Mouse (Mus musculus): ENCODE measurements around the gene Atp1b1. TPM values are rescaled to one million over a fixed set of nuclear protein-coding genes. Genes with fewer than 3 reads are reported as not detected.

Atp1b1 gene
- 18.7 and 18.9 TPM in 2 replicates for polyA plus RNA-seq (2012; ENCODE audit: insufficient read depth, insufficient read length, missing spikeins)

- peaks cover 3% of the 10 kb centered on the region for H3K4me1 ChIP-seq (ENCODE audit: control insufficient read depth, insufficient read depth, insufficient read length, low read length)
- no peak within 1 kb of the TSS for H3K27ac ChIP-seq (replicated peaks; ENCODE audit: low read depth, low read length)
- peak within 1 kb of the TSS; percentile 78 for H3K4me3 ChIP-seq (ENCODE audit: insufficient read depth, low read depth, low read length)
Measured at GRCm38 (mm10) chr1:164458245-164458613, at the start of gene Atp1b1. Gene Atp1b1, minus strand, starts transcription at chr1:164458355.

- no peak overlapping the region for H3K27ac ChIP-seq (replicated peaks; ENCODE audit: low read depth, low read length)
- 0 out of 2 replicates have a peak, but pooled peaks cover 2% of the 10 kb centered on the region for H3K4me1 ChIP-seq (ENCODE audit: control insufficient read depth, insufficient read depth, insufficient read length, low read length)
- H3K4me3 ChIP-seq (ENCODE audit: insufficient read depth, low read depth, low read length) = no peak overlapping the region
Measured at GRCm38 (mm10) chr1:164505096-164505495, 46.9 kb upstream of the Atp1b1 start.

- H3K27ac ChIP-seq (replicated peaks; ENCODE audit: low read depth, low read length) = no peak overlapping the region
- no peak overlapping the region for H3K4me3 ChIP-seq (ENCODE audit: insufficient read depth, low read depth, low read length)
- H3K4me1 ChIP-seq (ENCODE audit: control insufficient read depth, insufficient read depth, insufficient read length, low read length) = 0 out of 2 replicates have a peak, but pooled peaks cover 2% of the 10 kb centered on the region
Measured at GRCm38 (mm10) chr1:164503140-164503730, 45.1 kb upstream of the Atp1b1 start.

GRCm38 (mm10) chr1:164502231-164502630 lies 44.1 kb upstream of the Atp1b1 start:
- no peak overlapping the region for H3K27ac ChIP-seq (replicated peaks; ENCODE audit: low read depth, low read length)
- 0 out of 2 replicates have a peak, but pooled peaks cover 2% of the 10 kb centered on the region for H3K4me1 ChIP-seq (ENCODE audit: control insufficient read depth, insufficient read depth, insufficient read length, low read length)
- H3K4me3 ChIP-seq (ENCODE audit: insufficient read depth, low read depth, low read length) = no peak overlapping the region

GRCm38 (mm10) chr1:164494741-164495512 lies 36.8 kb upstream of the Atp1b1 start:
- H3K4me3 ChIP-seq (ENCODE audit: insufficient read depth, low read depth, low read length) = no peak overlapping the region
- H3K27ac ChIP-seq (replicated peaks; ENCODE audit: low read depth, low read length) = no peak overlapping the region
- H3K4me1 ChIP-seq (ENCODE audit: control insufficient read depth, insufficient read depth, insufficient read length, low read length) = no peaks in the 10 kb centered on the region

GRCm38 (mm10) chr1:164494215-164494614 lies 36.1 kb upstream of the Atp1b1 start:
- Histone ChIP-seq H3K4me3 (ENCODE audit: insufficient read depth, low read depth, low read length) (no peak overlapping the region), H3K4me1 (ENCODE audit: control insufficient read depth, insufficient read depth, insufficient read length, low read length) (no peaks in the 10 kb centered on the region), H3K27ac (replicated peaks; ENCODE audit: low read depth, low read length) (no peak overlapping the region)

- Histone ChIP-seq H3K27ac (replicated peaks; ENCODE audit: low read depth, low read length) (no peak overlapping the region), H3K4me3 (ENCODE audit: insufficient read depth, low read depth, low read length) (no peak overlapping the region), H3K4me1 (ENCODE audit: control insufficient read depth, insufficient read depth, insufficient read length, low read length) (no peaks in the 10 kb centered on the region)
Measured at GRCm38 (mm10) chr1:164493042-164493705, 35.0 kb upstream of the Atp1b1 start.

- no peaks in the 10 kb centered on the region for H3K4me1 ChIP-seq (ENCODE audit: control insufficient read depth, insufficient read depth, insufficient read length, low read length)
- H3K4me3 ChIP-seq (ENCODE audit: insufficient read depth, low read depth, low read length) = no peak overlapping the region
- no peak overlapping the region for H3K27ac ChIP-seq (replicated peaks; ENCODE audit: low read depth, low read length)
Measured at GRCm38 (mm10) chr1:164492476-164492875, 34.3 kb upstream of the Atp1b1 start.

GRCm38 (mm10) chr1:164489961-164490594 lies 31.9 kb upstream of the Atp1b1 start:
- Histone ChIP-seq H3K4me3 (ENCODE audit: insufficient read depth, low read depth, low read length) (no peak overlapping the region), H3K27ac (replicated peaks; ENCODE audit: low read depth, low read length) (no peak overlapping the region), H3K4me1 (ENCODE audit: control insufficient read depth, insufficient read depth, insufficient read length, low read length) (no peaks in the 10 kb centered on the region)

- no peak overlapping the region for H3K4me3 ChIP-seq (ENCODE audit: insufficient read depth, low read depth, low read length)
- H3K4me1 ChIP-seq (ENCODE audit: control insufficient read depth, insufficient read depth, insufficient read length, low read length) = no peaks in the 10 kb centered on the region
- H3K27ac ChIP-seq (replicated peaks; ENCODE audit: low read depth, low read length) = no peak overlapping the region
Measured at GRCm38 (mm10) chr1:164483728-164484127, 25.6 kb upstream of the Atp1b1 start.

GRCm38 (mm10) chr1:164482833-164483232 lies 24.7 kb upstream of the Atp1b1 start:
- H3K4me3 ChIP-seq (ENCODE audit: insufficient read depth, low read depth, low read length) = no peak overlapping the region
- H3K27ac ChIP-seq (replicated peaks; ENCODE audit: low read depth, low read length) = no peak overlapping the region
- no peaks in the 10 kb centered on the region for H3K4me1 ChIP-seq (ENCODE audit: control insufficient read depth, insufficient read depth, insufficient read length, low read length)

GRCm38 (mm10) chr1:164481645-164482354 lies 23.6 kb upstream of the Atp1b1 start:
- Histone ChIP-seq H3K4me1 (ENCODE audit: control insufficient read depth, insufficient read depth, insufficient read length, low read length) (no peaks in the 10 kb centered on the region), H3K4me3 (ENCODE audit: insufficient read depth, low read depth, low read length) (no peak overlapping the region), H3K27ac (replicated peaks; ENCODE audit: low read depth, low read length) (no peak overlapping the region)

GRCm38 (mm10) chr1:164480755-164481644 lies 22.8 kb upstream of the Atp1b1 start:
- H3K4me1 ChIP-seq (ENCODE audit: control insufficient read depth, insufficient read depth, insufficient read length, low read length) = no peaks in the 10 kb centered on the region
- H3K27ac ChIP-seq (replicated peaks; ENCODE audit: low read depth, low read length) = no peak overlapping the region
- H3K4me3 ChIP-seq (ENCODE audit: insufficient read depth, low read depth, low read length) = no peak overlapping the region

- Histone ChIP-seq H3K4me1 (ENCODE audit: control insufficient read depth, insufficient read depth, insufficient read length, low read length) (no peaks in the 10 kb centered on the region), H3K27ac (replicated peaks; ENCODE audit: low read depth, low read length) (no peak overlapping the region)
Measured at GRCm38 (mm10) chr1:164475895-164476294, 17.7 kb upstream of the Atp1b1 start.

More at GRCm38 (mm10) chr1:164475895-164476294, 17.7 kb upstream of the Atp1b1 start:
- H3K4me3 ChIP-seq (ENCODE audit: insufficient read depth, low read depth, low read length) = no peak overlapping the region

Measured in brown adipose tissue, adult 24 weeks (tissue).